Mouse (Mus musculus): ENCODE measurements around the gene Shisa9. TPM values are rescaled to one million over a fixed set of nuclear protein-coding genes. Genes with fewer than 3 reads are reported as not detected.
A peak's percentile ranks its signal among the peaks of the same experiment; 100 is the strongest.

The Shisa9 gene
- polyA plus RNA-seq, 1 experiment: 36.4 TPM

DNA sequence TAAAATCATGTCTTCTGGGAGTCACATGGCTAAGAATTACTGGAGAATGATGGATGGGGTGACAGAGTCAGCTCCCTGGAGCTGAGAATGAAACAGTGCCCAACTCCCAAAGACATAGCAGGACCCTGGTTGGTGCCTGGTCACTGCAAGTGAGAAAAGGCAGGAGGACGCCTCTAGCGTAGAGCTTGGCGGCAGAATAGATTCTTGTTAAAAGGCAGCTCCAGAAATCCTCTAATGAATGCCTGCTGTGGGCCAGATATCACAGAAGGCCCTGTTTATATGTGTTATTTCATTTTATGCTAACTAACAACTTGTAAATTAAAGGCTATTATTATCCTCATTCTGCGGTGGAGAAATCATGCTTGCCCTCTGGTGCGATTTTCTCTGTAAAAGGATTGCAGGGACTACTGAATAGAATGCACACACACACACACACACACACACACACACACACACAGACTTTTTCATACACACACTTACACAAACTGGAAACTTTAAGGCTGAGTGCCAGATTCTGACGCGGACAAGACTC, 110.9 kb downstream of the Shisa9 start:
- H3K4me3 ChIP-seq (ENCODE audit: insufficient read depth, low read length): no peak overlapping the region
- H3K27ac ChIP-seq (ENCODE audit: insufficient read depth, low read length): no peak overlapping the region
- peaks cover 5% of the 10 kb centered on the region for H3K4me1 ChIP-seq (ENCODE audit: control insufficient read depth, insufficient read depth, low read length)
- no peak for TF ChIP-seq CTCF (IDR thresholded peaks at IDR 0.05; ENCODE audit: extremely low read depth, insufficient read depth, low read length)
- no peak for TF ChIP-seq POLR2A (IDR thresholded peaks at IDR 0.05; ENCODE audit: extremely low read depth, insufficient read depth, low read length)

DNA sequence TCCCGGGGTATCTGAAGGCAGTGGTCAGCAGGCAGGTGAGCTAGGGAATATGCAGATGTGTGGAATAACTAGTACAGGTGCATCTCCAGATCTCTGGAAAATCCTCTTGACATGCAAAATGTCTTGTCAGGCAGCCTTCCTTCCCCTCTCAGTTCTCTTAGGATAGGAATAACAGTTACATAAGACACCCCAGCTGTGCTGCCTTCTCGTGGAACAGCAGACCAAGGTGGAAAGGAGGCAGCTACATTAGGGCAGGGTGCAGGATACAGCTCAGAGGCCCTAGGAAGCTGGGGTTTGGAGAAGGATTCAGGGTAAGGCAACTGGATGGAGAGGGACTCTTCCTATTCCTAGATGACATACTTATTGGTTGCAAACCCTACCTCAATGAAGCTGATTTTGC, 111.5 kb downstream of the Shisa9 start:
- Histone ChIP-seq H3K4me1 (ENCODE audit: control insufficient read depth, insufficient read depth, low read length) (peaks cover 3% of the 10 kb centered on the region), H3K4me3 (ENCODE audit: insufficient read depth, low read length) (no peak overlapping the region), H3K27ac (ENCODE audit: insufficient read depth, low read length) (no peak overlapping the region)
- TF ChIP-seq CTCF (IDR thresholded peaks at IDR 0.05; ENCODE audit: extremely low read depth, insufficient read depth, low read length): no peak
- TF ChIP-seq POLR2A (IDR thresholded peaks at IDR 0.05; ENCODE audit: extremely low read depth, insufficient read depth, low read length): no peak

DNA sequence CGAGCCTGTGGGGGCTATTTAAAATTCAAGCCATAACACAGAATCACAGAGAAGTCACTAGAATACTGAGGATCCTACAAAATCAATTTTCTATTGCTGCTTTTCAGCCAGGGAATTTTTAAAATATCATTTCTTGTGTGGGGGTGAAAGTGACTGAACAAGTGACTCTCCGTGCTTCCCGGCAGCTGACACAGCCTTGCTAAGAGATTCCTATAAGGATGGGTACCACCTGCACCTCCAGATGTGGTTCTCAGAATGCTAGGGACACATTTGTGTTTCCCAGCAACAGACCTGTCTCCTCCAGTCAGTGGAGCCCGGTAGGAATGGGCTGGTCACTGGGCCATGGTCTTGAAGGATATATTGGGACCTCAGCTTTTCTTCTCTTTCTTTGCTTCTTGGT, 124.5 kb downstream of the Shisa9 start:
- Histone ChIP-seq H3K27ac (ENCODE audit: insufficient read depth, low read length) (no peak overlapping the region), H3K4me3 (ENCODE audit: insufficient read depth, low read length) (no peak overlapping the region), H3K4me1 (ENCODE audit: control insufficient read depth, insufficient read depth, low read length) (peaks cover 11% of the 10 kb centered on the region)
- no peak for TF ChIP-seq POLR2A (IDR thresholded peaks at IDR 0.05; ENCODE audit: extremely low read depth, insufficient read depth, low read length)

DNA sequence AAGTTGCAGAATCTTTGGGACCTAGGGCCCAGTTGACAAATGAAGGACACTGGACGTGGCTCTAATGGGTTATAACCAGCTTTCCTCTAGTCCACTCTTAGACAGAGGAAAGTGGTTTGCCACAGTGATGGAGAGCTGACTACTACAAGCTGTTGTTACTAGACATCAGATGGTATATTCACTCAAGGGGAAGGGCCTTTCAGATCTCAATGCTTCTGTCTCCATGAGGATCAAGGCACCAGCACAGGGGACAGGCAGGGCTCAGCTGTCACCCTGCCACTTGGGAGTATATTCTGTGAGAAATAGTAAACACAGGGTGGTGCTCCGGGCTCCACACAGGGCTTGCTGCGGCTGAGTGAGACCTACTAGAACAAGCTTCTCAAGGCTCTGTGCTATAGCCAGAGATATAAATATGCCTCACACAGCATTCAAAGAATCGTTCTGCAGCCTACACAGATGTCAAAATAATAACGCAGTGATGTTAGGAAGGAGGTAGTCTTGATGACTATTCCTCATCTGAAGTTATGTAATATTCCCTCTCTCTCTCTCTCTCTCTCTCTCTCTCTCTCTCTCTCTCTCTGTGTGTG, 127.0 kb downstream of the Shisa9 start:
- H3K4me3 ChIP-seq (ENCODE audit: insufficient read depth, low read length): no peak overlapping the region
- H3K4me1 ChIP-seq (ENCODE audit: control insufficient read depth, insufficient read depth, low read length): peaks cover 19% of the 10 kb centered on the region
- TF ChIP-seq POLR2A (IDR thresholded peaks at IDR 0.05; ENCODE audit: extremely low read depth, insufficient read depth, low read length) (0 out of 2 replicates have a peak, but pooled peaks have one; percentile 11), CTCF (IDR thresholded peaks at IDR 0.05; ENCODE audit: extremely low read depth, insufficient read depth, low read length) (no peak)
- no peak overlapping the region for H3K27ac ChIP-seq (ENCODE audit: insufficient read depth, low read length)

DNA sequence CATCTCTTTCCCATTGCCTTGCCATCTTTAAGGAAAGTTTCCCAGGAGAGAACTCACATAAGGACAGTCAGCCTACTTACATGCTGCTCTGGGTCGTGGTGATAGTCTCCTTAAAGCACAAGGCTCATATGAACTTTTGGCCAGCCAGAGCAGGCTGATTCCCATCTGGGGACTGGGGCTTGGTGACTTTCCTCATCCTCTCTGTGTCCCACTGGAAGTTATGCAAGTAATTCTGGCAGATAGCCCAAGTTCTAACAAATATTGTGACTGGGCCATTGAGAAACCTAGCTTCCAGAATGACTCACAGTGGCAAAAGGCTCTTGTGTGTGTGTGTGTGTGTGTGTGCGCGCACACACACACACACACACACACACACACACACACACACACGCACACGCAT, 130.5 kb downstream of the Shisa9 start:
- Histone ChIP-seq H3K4me1 (ENCODE audit: control insufficient read depth, insufficient read depth, low read length) (peaks cover 27% of the 10 kb centered on the region), H3K27ac (ENCODE audit: insufficient read depth, low read length) (no peak overlapping the region), H3K4me3 (ENCODE audit: insufficient read depth, low read length) (no peak overlapping the region)
- no peak for TF ChIP-seq CTCF (IDR thresholded peaks at IDR 0.05; ENCODE audit: extremely low read depth, insufficient read depth, low read length)

DNA sequence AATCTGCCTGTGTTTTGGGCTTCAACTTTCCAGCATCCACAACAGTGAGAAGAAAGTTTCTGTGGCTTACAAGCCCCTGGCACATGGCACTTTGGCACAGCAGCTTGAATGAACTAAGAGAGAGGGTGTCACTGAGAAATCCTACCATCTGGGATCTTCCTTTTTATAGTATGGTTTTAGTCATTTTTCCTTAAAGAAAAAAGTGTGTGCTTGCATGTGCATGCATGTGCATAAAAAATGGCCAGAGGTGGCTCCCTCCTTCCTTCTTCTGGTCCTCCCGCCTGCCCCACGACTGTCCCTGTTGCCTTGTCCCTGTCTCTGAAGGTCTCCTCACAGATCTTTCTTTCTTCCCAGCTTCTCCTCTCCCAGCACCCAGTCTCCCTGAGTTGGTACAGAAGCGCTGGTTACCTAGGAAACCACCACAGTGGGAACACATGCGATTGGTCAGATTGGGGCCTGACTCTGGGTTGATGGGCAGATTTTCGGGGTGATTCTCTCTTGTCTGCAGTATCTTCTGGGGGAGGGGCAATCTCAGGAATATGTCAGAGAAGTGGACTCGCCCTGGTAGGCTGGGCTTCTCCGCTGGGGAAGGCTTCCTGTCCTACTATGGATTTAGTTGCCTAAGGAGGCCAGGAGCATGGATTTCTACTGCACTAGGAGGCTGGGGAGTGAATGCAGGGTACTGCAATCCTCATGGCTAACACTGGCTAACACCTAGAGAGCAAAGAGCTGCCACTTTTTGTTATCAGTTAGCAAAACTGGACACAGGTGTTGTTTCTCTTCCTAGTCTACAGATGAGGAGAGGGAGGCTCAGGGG, 131.3 kb downstream of the Shisa9 start:
- Histone ChIP-seq H3K4me3 (ENCODE audit: insufficient read depth, low read length) (no peak overlapping the region), H3K27ac (ENCODE audit: insufficient read depth, low read length) (no peak overlapping the region), H3K4me1 (ENCODE audit: control insufficient read depth, insufficient read depth, low read length) (peaks cover 31% of the 10 kb centered on the region)
- no peak for TF ChIP-seq POLR2A (IDR thresholded peaks at IDR 0.05; ENCODE audit: extremely low read depth, insufficient read depth, low read length)
- TF ChIP-seq CTCF (IDR thresholded peaks at IDR 0.05; ENCODE audit: extremely low read depth, insufficient read depth, low read length): no peak

DNA sequence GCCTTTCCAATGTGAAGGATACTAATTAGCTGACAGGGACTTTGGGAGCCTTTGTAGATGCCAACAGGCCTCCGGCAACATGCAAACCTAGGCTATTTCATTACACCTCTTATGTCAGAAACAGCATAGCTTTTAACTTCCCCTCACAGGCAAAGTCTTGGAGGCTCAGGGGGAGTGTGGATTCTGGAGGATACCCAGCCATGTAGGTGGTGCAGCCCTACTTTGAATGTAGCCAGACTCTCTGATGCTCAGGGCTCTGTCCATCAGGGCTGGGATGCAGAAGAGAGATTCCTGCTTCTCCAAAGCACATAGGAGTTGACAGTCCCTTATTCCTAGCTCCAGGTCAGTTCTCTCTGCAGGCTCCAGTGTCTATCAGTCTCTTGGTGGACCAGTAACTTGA, 133.0 kb downstream of the Shisa9 start:
- Histone ChIP-seq H3K27ac (ENCODE audit: insufficient read depth, low read length) (no peak overlapping the region), H3K4me3 (ENCODE audit: insufficient read depth, low read length) (no peak overlapping the region), H3K4me1 (ENCODE audit: control insufficient read depth, insufficient read depth, low read length) (peaks cover 24% of the 10 kb centered on the region)
- TF ChIP-seq CTCF (IDR thresholded peaks at IDR 0.05; ENCODE audit: extremely low read depth, insufficient read depth, low read length) (no peak), POLR2A (IDR thresholded peaks at IDR 0.05; ENCODE audit: extremely low read depth, insufficient read depth, low read length) (no peak)

DNA sequence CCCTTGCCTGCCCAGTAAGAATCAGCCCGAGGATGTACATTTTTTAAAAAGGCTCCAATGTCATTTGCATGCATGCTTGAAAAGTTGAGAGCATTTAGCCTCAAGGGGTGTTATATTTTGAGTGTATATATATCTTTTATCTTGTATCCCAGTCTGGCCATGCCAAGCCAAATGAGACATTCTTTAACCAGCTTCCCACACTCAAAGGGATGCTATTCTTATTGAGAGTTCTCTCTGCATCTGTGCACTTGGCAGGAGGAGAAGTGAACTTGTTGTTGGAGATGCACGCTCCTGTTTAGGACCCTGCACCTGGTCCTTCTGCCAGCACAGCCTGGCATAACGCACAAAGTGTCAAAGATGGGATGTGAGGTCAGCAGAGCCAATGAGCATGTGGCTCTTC, 135.6 kb downstream of the Shisa9 start:
- TF ChIP-seq POLR2A (IDR thresholded peaks at IDR 0.05; ENCODE audit: extremely low read depth, insufficient read depth, low read length) (no peak), CTCF (IDR thresholded peaks at IDR 0.05; ENCODE audit: extremely low read depth, insufficient read depth, low read length) (no peak)
- Histone ChIP-seq H3K4me3 (ENCODE audit: insufficient read depth, low read length) (no peak overlapping the region), H3K4me1 (ENCODE audit: control insufficient read depth, insufficient read depth, low read length) (peaks cover 24% of the 10 kb centered on the region), H3K27ac (ENCODE audit: insufficient read depth, low read length) (no peak overlapping the region)

DNA sequence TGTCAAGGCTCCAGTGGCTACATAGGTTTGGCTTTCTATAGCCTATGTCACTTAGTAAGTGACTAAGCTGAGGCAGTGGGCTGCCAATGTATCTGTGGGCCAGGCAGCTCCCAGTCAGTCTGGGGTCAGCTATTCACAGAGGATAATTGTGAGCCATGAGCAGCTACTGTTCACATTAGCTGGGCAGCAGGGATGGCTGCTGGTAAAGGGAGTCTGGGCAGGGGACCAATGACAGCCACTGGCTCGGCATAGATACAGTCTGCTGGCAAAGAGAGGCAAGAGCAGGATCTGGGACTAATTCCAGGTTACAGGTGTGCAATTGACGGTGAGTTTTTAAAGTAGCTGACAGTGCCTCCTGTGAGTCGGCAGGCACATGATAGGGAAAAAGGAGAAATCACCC, 145.9 kb downstream of the Shisa9 start:
- no peak for TF ChIP-seq POLR2A (IDR thresholded peaks at IDR 0.05; ENCODE audit: extremely low read depth, insufficient read depth, low read length)
- TF ChIP-seq CTCF (IDR thresholded peaks at IDR 0.05; ENCODE audit: extremely low read depth, insufficient read depth, low read length): no peak
- peaks cover 3% of the 10 kb centered on the region; the same call in 1 of the 2 replicates for H3K4me1 ChIP-seq (ENCODE audit: control insufficient read depth, insufficient read depth, low read length)
- no peak overlapping the region for H3K4me3 ChIP-seq (ENCODE audit: insufficient read depth, low read length)
- H3K27ac ChIP-seq (ENCODE audit: insufficient read depth, low read length): no peak overlapping the region

DNA sequence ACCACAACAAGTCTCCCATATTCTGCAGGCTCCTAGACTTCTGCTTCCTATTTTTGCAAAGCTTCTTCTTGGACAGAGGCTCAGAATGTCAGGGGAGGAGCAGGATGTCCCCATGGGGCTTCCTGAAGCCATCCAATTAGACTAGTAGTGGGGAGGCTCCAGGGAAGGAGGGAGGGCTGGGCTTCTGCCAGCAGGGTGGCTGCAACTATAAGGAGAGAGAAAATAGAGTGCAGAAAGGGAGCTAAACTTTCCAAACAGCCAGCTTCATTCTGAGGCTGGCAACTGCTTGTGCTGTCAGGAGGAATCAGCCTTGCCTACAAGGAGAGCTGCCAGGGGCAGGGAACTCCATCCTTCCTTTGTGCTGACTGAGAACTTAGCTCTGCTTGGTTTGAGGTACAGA, 162.8 kb downstream of the Shisa9 start:
- H3K4me1 ChIP-seq (ENCODE audit: control insufficient read depth, insufficient read depth, low read length): peaks cover 4% of the 10 kb centered on the region; the same call in 1 of the 2 replicates
- no peak for TF ChIP-seq CTCF (IDR thresholded peaks at IDR 0.05; ENCODE audit: extremely low read depth, insufficient read depth, low read length)
- no peak overlapping the region for H3K27ac ChIP-seq (ENCODE audit: insufficient read depth, low read length)
- no peak overlapping the region for H3K4me3 ChIP-seq (ENCODE audit: insufficient read depth, low read length)

Measured in cortical plate, adult 2 months (tissue).